Mouse (Mus musculus) retina, embryonic 14.5 days (tissue): ENCODE results near the gene Vmn2r95.
"Not testable (repeated sequence)": the region's sequence is repeated elsewhere in the genome, so short reads cannot be mapped to it uniquely, and the experiment has no call there.

Experiments
- DNase-seq: peaks from one replicate; pipeline ENCODE4 v3.0.0-alpha.2; 2015; ENCODE audit warnings: low spot score

Gene Vmn2r95

DNA sequence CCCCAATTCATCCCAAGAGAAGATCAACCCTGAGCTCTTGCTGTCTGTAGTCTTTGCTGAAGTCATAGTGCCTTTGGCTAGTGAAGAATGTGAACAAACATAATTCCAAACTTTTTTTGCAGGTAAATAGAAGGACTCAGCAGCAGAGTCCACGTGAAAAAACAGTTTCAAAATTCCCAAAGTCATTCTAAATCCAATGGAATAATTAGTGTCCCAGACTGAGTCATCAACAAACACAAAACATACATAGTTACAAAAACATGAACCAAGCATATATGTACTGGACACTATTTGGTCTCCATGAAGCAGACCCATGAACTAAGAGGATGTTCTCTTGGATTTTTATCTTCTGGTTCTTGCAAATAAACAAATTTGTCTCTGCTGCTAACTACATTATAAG lies at the start of gene Vmn2r95:
Gene Vmn2r95 (plus strand): TSS at position 301 of the 400 bp plus-strand sequence.
- no peak for DNase-seq

DNA sequence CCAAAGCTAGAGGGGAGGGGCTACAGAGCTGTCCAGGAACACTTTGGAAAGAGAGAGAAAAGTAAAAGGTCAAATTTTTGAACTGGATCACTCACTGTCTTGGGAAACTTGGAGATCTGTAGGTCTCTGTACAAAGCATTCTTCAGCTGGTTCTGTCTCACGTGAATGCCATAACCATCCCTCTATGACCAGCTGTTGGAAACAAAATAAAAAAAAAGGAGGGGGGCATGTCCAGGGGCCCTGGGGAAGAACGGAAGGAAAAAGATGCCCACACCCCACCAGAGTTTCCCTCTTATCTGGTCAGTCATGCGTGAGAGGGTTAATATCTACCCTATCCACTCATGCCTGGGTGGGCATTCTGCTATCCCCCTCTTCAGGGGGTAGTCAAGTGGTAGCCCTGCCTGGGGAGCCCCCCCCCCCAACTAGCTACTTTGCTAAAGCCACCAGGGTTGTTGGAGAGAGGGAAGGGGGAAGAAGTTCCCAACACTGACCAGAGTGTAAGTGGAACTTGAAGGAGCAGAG lies 31.8 kb downstream of the Vmn2r95 start:
- DNase-seq, result no peak

DNA sequence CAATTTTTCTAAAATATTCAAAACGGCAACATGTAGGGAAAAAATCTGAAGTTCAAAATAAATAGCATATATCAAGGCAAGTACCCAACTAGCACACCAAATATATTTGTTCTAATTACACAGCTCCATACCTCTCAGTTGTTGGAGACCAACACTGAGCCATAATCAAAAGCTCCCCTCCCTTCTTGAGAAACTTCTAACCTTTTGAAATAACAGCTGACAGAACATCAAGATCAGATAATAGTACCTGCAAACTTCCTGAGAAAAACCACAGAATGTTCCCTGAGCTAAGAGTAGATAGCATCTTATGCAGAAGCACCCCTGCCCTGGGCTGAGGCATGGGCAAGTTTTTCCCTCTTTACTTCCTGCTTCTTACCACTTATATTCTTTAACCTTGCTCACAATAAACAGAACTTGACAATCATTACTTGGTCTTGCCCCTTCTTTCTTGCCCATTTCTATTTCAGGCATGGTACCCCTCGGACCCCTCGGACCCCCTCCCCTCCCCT lies 34.3 kb downstream of the Vmn2r95 start:
- DNase-seq, result not testable (repeated sequence)

DNA sequence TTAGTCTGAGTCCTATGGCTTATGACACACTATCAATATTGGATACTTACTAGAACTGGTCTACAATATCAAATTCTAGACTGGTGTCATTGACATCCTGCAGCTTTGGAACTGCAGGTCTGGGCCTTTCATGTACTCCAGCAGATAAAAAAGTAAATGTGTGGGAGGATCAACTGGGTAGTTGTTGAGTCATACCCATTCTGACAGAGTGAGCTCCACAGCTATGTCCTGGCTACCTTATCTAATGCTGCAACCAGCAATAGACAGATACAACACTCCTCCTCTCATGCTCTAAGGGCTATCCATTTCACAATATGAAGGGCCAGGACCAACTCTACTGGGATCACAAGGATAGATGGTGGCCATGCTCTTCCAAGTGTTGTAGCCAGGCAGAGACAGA lies 38.8 kb downstream of the Vmn2r95 start:
- DNase-seq, result no peak

DNA sequence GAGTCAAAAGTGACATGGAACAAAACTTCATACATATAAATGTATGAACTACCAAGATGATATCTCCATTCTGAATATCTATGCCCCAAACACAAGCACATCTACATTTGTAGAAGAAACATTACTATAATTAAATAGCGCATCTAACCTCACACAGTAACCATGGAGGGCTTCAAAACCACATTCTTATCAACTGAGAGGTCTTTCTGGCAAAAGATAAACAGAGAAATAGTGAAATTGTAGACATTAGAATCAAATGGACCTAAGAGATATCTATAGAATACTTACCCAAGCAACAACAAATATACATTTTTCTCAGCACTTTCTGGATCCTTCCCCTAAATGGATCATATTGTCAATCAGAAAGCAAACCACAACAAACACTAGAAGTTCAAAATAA lies 56.0 kb downstream of the Vmn2r95 start:
- DNase-seq, result no peak
